Mouse (Mus musculus): Measurements from ENCODE around the gene Zbtb7a.
A peak's percentile ranks its signal among the peaks of the same experiment; 100 is the strongest.

Gene Zbtb7a

DNA sequence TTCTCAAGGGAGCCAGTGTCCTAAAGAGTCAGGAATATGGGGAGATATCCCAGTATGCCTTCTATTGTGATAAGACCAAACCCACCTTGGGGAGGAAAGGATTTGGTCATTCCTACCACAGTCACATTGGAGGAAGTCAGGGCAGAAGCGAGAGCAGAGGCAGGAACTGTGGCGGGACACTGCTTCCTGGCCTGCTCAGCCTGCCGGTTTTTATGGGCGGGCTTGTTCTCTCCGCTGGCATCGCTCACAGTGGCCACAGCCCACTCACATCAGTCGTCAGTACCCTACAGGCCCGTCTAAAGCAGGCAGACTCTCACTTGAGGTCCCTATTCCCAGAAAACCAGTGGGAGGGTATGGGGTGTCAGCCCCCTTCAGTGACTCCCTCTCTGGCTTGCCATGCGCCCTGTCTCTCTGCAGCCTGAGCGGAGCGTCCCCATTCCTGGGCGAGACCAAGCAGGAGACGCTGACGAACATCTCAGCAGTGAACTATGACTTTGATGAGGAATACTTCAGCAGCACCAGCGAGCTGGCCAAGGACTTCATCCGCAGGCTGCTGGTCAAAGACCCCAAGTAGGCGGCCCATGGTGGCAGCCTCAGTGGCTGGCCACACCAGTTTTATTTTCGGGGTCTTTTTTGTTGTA, 56.4 kb downstream of the Zbtb7a start:
- peak; percentile 35 for DNase-seq (ENCODE audit: low read depth)

DNA sequence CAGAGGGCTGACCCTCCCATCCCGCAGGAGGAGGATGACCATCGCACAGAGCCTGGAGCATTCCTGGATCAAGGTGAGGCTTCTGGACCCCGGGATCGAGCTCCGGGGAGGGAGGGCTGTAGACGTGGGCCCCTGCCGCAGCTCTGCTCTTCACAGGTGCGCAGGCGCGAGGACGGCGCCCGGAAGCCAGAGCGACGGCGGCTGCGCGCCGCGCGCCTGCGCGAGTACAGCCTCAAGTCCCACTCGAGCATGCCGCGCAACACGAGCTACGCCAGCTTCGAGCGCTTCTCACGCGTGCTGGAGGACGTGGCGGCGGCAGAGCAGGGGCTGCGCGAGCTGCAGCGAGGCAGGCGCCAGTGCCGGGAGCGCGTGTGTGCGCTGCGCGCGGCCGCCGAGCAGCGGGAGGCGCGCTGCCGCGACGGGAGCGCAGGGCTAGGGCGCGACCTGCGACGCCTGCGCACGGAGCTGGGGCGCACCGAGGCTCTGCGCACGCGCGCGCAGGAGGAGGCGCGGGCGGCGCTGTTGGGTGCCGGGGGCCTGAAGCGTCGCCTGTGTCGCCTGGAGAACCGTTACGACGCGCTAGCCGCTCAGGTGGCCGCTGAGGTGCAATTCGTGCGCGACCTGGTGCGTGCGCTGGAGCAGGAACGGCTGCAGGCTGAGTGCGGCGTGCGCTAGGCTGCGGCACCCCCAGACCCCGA, 57.4 kb downstream of the Zbtb7a start:
- DNase-seq (ENCODE audit: low read depth), result peak; percentile 97

- DNase-seq (ENCODE audit: low read depth), result no peak
Measured at GRCm38 (mm10) chr10:81192968-81193501, 58.0 kb downstream of the Zbtb7a start.

DNA sequence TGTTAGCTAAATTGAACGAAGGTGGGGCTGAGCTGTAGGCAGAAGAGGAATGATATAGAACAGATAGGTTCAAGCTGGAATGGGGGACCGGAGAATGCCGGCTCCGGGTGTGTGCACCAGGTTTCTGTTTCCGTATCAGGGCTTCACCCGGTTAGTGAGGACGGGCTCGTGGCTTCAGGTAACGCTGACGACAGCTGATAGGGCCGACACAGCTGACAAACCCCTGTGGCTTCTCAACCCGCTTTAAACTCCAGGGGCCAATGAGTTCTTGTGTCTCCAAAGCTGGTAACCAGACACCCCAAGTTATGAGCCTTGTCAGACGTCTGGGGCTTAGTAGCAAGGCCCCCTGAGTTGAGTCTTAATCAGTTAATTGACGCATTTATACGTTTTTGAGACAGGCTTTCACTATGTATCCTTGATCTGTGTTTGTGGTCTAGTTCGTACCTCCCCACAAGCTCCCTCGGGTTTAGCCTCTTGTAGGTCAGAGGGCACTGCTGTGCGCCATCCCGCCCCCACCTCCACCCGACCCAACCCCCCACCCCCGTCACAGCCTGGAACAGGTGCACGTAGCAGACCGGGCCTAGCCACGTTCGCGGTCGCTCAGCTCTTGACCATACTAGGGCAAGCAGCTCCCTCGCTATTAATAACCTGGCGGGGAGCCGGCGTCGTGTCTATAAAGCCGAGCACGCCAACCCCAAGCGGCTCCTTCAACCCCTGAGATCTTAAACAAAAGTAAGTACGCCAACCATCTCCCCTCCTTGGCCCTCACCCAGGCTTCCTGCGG, 59.2 kb downstream of the Zbtb7a start:
- DNase-seq (ENCODE audit: low read depth), result peak; percentile 74

DNA sequence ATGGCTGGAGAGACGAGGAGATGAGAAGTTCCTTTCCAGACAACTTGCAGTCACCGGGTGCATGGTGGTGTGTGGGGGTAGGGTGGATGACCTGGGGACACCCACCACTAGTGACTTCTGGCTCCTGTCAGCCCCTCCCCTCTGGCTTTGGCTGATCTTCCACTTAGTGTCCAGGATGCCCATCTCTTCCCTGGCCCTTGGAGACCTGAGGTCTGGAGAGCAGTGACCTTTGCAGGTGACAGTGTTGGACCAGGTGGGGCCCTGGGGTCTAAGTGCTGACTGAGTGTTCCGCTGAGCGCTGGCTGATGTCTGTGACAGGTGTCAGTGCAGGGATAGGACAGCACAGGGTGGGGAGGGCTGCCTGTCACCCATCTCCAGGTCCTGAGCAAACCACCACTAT, 60.3 kb downstream of the Zbtb7a start:
- DNase-seq (ENCODE audit: low read depth), result no peak

DNA sequence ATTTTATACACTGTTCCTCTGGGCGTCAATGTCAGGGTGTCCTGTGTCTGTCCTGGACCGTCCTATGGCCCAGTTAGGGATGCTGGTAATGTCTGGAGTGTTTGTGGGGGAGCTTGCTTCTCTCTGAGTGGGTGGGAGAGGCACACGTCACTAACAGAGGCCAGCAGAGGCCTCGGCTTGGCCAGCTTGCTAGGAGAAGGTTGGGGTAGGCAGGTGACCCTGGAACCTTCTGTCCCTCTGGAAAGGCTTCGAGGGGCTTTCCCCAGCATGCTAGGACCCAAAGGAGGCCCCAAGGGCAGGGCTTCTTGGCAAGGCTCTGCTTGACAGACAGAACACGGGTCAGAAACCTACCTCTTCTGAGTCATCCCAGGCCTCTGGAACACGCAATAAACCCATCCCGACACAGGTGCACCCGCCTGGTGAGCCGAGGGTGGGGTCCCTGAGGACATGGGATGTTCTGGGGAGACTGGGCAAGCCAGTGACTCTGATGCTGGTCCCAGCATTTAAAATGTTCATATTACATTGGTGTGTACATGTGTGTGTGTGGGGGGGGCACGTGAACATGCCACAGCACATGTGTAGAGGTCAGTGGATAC, 61.5 kb downstream of the Zbtb7a start:
- no peak for DNase-seq (ENCODE audit: low read depth)

- no peak for DNase-seq (ENCODE audit: low read depth)
Measured at GRCm38 (mm10) chr10:81197305-81197704, 62.3 kb downstream of the Zbtb7a start.

DNA sequence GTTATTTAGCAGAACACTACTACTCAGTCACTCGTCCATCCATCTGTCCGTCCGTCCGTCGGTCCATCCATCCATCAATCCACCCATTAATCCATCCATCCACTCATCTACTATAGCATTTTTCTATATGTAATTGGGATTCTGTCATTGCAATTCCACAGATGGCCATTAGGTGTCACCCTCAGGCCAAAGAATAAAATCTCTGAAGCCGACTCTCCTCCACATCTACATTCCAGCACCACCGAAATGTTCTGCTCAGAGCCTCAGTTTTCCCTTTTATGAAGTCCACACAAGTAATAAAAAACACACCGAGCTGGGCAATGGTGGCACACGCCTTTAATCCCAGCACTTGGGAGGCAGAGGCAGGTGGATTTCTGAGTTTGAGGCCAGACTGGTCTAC, 63.2 kb downstream of the Zbtb7a start:
- peak; percentile 88 for DNase-seq (ENCODE audit: low read depth)

DNA sequence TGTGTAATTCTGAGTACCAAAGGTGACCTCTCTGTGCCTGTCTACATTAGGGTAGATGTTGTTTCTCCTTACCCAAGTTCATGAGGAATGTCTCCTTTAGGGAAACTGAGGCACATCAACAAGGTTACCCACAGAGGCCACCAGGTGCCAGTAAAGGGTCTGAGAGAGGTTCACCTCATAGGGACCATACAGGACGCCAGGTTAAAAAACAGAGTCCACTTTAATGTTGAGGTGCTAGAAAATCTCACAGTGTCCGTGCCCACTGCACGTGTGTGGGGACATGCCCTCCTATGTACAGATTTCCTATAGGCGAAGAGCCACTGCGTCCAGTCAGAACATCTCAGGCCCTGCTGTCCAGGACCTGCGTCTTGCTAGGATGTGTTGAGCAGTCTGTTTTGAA, 64.0 kb downstream of the Zbtb7a start:
- DNase-seq (ENCODE audit: low read depth), result no peak

- no peak for DNase-seq (ENCODE audit: low read depth)
Measured at GRCm38 (mm10) chr10:81200141-81200540, 65.1 kb downstream of the Zbtb7a start.

DNA sequence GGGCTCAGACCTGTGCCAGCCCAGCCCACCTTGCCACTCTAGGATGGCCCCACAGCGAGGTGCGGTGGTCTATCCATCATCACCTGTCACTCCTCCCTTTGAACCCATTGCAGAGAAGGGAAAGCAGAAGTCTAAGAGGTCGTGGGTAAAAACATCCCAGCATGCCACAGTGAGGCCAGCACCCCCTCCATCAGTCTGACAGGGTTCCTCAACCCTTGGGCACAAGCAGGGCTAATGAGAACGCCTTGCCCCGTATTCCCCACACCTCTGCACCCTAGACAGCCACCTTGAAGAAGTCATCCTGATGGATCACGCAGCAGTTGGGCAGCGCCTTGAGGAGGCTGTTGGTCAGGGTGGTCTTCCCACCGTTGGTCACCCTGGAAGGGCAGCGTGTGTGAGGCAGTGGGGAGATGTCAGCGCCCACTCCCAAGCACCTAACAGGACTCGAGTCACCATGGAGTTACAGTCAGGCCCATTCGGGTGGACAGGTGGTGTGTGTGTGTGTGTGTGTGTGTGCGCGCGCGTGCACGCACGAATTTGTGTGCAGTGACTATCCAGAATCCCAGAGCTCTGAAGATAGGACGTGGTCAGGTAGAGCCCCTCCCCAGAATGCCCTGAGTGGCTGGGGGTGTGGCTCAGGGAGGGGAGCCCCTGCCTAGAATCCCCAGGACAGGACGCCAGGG, 65.7 kb downstream of the Zbtb7a start:
- DNase-seq (ENCODE audit: low read depth), result no peak

- no peak for DNase-seq (ENCODE audit: low read depth)
Measured at GRCm38 (mm10) chr10:81201807-81202758, 67.1 kb downstream of the Zbtb7a start, which contains the start of gene Nmrk2. Gene Nmrk2, minus strand, starts transcription at chr10:81202051.

Data from naive thymus-derived CD4-positive, alpha-beta T cell, adult 2 months (primary cell).